Mouse (Mus musculus) spleen, adult 12 weeks (tissue): ENCODE results near the gene Vmn1r206.
"Not testable (repeated sequence)": the region's sequence is repeated elsewhere in the genome, so short reads cannot be mapped to it uniquely, and the experiment has no call there.

Experiments
- DNase-seq: peaks from one replicate; pipeline ENCODE4 v3.0.0; 2022; ENCODE audit warnings: low spot score

Vmn1r206 gene

DNA sequence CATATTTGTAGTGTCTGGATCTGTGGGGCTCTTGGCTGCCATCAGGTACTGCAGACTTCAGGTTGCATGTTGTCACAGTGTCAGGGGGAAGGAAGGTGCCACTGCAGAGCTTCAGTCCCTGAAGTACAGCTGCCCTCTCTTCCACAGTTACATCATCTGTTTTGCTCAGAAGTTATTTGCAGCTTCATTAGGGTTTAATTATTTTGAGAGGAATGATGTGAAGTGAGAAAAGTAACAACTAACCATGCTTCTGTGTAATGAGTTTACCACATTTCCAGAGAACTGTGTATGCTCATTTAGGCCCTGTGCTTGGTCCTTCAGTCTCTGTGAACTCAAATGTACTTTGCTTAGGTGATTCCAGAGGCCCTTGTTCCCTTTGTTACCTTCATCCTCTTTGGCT is at the start of gene Vmn1r206:
TSS of gene Vmn1r206 (minus strand) at position 101 of the 400 bp plus-strand sequence.
- DNase-seq: not testable (repeated sequence)

DNA sequence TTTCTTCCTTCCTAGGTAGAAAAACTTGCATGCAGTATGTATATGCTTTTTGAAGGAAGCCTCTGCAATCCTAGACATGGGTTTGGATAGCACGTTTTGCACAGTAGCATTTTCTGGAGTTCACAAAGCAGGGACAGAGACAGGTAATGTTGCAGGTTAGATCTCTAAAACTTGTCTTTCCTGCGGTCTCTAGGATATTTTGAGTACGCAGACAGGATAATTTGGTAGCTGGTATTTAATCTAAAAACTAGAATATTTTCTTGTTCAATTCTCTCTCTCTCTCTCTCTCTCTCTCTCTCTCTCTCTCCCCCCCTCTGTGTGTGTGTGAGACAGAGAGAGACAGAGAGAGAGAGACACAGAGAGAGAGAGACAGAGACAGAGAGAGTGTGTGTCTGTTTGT is 31.2 kb downstream of the Vmn1r206 start, which contains the start of gene Vmn1r205:
TSS of gene Vmn1r205 (minus strand) at position 101 of the 400 bp plus-strand sequence.
- DNase-seq: no peak

DNA sequence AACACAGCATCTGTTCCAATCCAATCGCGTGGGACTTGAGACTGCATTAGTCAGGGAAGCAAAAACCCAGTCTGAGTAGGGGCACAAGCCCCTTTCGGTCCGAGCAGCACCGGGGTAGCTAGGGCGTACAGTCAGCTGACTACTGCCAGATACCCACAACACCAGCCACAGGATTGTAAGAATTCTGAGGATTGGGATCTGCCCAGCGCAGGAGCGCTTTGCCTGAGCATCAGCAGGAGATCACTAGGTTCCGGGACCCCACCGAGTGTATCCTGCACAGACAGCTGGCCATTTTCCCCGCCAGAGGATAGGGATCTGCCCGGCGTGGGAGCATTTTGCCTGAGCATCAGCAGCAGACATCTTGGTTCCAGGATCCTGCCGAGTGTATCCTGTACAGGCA is 40.7 kb downstream of the Vmn1r206 start:
- not testable (repeated sequence) for DNase-seq

DNA sequence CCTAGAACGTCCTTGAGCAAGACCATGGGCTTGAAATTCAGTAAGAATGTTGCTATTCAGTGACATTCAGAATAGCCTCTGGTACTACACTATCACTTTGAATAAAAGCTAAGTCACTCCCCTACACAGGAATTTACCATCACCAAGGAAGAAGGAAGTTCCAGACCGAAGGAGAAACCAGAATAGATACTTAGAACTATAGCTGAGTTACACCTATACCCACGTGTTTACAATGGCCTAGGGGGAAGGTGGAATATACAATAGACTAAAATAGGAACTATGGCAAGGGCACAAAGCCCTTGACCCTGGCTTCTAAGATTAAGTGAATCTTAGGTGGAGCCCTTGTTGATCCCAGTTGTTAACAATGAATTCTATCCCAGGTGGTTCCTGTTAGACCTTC is 49.1 kb downstream of the Vmn1r206 start:
- DNase-seq: not testable (repeated sequence)
